Mouse (Mus musculus) erythroblast, embryonic 14.5 days (primary cell): ENCODE results near the gene Hist1h2bh.

Source experiments
- GATA1 ChIP-seq: IDR thresholded peaks from 2 replicates; pipeline ENCODE4 v1.6.1; 2012; ENCODE audit warnings: low read length, inconsistent platforms, mixed read lengths
- TAL1 ChIP-seq: IDR thresholded peaks from 3 replicates; pipeline ENCODE4 v1.6.1; 2012; ENCODE audit warnings: low read length, inconsistent platforms, mixed read lengths

GRCm38 (mm10) chr13:23586099-23586939, 43.1 kb upstream of the Hist1h2bh start:
- TF ChIP-seq GATA1, result no peak
- no peak for TF ChIP-seq TAL1
